Mouse (Mus musculus): Measurements from ENCODE around the gene Heatr1.

The Heatr1 gene

DNA sequence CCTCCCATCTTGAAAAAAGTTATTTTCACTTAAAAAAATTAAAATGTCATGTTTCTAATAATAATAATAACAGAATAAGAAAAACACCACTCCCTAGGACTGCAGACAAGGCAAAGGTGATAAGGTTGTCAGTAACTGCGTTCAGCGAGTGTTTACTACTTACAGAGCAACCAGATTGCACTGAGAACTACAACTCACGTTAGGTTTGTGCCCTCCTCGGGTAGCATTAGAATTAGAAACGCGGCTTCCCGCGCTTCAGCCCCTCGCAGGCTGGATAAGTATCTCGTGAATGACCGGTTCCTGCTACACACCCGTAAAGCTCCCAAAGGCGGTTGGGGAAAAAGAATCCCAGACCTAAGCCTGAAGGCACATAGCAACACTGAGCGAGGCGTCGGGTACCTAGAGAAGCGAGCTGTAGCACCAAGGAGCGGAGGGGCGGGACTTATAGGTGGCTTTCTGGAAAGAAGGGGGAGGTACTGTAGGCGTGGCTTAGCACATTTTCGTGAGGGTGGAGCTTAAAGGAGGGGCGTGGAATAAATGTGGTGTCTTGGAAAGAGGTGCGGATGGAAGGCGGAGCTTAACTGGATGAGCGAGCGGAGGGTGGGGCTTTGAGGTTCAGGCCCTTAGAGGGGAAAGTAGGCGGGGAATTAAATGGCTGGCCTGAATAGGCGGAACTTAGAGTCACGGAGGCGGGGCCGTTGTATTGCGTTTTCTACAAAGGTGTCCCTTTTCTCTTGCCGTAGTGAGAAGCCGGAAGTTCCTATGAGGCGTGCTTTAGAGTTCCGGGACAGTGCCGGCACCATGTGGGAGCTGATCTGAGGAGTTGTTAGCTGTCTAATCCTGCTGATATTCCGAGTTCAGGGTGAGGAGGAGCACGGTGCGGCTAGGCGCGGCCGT is at the start of gene Heatr1:
Gene Heatr1, plus strand, starts transcription at position 419 of the 897 bp plus-strand sequence.
- ATAC-seq (ENCODE audit: low TSS enrichment), result peak; percentile 96

DNA sequence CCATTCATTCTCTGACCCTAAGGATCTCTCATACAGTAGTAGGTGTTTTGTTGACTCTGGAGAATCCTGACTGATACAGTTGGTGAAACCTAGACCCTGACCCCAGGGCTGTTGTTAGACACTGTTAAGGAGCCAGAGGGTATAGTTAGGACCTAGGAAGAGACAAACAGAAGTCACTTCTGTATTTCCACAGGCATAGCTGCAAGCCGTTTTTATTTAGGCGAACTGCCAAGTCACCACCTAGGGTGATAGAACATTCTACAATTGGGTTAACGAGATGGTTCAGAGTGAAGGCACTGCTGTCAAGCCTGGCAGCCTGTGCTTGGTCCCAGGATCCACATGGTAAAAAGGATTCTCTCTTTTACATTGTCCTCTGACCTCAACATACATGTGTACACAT is 48.0 kb upstream of the Heatr1 start:
- ATAC-seq (ENCODE audit: low TSS enrichment), result no peak

DNA sequence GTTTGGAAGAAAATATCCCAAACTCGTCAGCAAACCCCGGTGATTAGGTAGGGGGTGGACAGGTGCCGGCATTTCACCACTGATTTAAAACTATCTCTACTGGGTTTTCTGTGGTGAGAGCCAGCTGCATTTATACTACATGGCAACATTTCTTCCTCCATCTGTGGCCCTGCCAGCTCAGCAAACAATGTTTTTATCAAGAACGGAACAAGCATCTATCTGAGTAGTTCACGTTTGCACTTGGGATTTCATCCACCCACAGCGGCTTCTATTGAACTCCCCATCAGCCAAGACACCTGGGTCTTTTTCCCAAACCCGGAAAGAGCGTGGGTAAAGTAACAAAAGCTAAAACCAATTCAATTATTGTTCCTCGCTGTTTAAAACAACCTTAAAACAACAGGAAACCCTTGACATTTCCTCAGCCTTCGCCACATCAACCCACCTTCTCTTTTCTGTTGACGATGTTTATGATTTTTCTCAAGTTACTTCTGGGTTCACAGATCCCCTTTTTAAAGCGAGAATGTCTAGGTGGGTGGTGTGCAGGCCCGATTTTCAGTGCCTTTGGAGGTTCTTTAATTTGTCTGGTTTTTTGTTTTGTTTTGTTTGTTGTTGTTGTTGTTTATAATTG is 45.5 kb upstream of the Heatr1 start:
- ATAC-seq (ENCODE audit: low TSS enrichment), result no peak

DNA sequence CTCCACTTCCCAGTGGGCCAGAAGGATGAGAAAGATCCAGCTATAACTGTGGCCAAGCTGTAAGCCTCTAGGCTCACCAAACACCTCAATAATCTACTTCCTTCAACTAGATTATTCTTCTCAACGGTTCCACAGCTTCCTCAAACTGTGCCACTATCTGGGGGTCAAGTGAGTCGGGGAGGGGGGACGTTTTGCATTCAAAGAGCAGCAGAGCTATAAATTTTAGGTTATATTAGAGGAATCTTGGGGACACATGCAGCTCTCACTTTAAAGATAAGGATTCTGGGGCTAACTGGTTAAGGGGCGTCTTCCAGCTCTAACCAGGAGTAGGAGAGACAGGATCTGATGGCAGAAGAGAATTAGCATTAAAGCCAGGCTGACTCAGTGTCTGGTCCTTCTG is 38.6 kb upstream of the Heatr1 start:
- ATAC-seq (ENCODE audit: low TSS enrichment), result no peak

DNA sequence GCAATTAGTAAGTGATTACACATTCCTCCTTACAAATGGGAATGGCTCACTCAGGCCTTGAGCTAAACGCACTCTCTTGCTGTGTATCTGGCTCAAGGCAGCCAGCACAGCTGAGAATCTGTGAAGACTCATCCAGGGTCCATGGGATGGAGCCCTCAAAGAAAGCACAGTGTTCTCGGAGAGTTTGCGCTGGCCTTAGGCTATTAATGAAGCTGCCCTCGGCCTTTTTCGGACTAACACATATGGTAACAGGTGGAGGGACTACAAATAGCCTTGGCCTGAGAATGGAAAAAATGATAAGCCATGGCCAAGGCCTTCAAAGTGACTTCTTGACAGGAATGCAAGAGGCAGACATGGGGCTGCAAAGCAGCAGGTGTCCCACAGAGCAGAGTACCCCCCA is 37.3 kb upstream of the Heatr1 start:
- ATAC-seq (ENCODE audit: low TSS enrichment), result no peak

DNA sequence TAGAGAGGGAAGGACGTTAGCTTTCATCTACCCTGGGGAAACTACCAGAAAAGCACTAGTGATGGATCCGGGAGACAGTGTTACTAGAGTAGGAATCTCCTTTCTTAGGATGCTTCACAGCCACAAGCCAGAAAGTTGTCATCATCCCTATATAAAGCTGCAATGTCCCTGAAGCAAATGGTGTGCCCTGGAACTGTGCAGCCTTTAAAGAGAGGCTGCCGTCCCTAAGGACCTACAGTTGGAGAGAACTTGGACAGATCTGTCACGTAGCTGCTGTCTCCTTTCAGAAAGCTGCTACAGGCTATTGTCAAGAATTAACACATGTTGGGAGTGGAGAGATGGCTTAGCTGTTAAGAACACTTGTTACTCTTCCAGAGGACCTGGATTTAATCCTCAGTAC is 33.3 kb upstream of the Heatr1 start:
- no peak for ATAC-seq (ENCODE audit: low TSS enrichment)

DNA sequence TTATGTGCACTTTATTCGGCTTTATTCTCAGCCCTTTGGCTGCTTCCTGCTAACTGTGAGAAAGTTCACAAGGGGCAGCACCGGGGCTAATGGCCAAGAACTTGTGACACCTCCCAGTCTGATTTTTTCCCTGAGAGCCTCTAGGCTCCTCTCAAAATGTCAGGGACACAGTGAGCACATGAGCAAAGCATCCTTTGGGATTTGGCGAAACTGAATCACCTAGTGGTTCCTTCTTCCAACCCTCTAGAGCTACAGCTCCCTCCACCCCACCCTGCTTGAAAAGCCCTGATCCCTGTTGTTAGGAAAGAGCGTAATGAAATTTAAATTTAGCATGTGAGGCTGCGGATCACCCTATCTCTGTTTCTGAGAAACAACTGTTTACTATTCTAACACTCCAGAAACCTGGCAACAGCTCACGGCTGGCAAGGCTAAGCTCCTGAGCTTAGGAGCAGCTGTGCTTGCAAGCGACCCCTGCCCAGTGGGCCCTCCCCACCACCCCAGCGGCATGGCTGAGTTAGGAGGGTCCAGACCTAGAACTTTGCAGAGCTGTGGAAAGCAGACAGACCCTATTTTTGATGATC is 25.7 kb upstream of the Heatr1 start:
- no peak for ATAC-seq (ENCODE audit: low TSS enrichment)

DNA sequence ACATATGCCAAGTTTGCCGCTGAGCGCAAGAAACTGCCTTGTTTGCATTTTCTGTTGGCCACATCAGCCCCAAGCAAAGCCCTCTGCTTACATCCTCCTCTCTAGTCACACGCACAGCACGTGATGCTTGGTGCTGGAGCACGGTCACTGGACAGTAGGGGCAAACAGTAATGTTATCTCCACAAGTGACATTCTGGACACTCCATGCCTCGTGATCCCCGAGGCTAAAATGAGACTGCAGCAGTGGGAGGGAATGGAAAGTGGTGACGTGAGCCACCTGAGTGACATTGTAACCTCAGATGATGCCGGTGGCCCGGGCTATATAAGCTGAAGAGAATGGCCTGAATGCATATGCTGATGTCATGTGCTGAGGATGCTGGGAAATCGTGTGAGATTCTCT is 24.9 kb upstream of the Heatr1 start:
- no peak for ATAC-seq (ENCODE audit: low TSS enrichment)

DNA sequence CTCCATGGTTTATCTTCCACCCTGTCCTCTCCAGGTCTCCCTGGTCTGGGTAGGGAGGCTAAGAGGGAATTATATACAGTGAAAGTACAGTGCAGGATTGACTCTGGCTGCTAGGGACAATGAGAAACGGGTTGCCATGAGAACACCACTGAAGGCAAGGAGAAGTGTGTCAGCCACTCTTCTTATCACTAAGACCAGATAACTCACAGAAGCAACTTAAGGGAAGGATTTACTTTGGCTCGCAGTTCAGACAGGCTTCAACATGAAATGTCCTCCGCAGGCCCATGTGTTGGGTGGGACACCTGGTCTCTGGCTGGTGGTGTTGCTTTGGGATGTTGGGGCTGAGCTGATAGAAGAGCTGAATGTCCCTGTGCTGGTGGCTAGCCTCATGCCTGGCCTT is 22.1 kb upstream of the Heatr1 start:
- ATAC-seq (ENCODE audit: low TSS enrichment), result no peak

DNA sequence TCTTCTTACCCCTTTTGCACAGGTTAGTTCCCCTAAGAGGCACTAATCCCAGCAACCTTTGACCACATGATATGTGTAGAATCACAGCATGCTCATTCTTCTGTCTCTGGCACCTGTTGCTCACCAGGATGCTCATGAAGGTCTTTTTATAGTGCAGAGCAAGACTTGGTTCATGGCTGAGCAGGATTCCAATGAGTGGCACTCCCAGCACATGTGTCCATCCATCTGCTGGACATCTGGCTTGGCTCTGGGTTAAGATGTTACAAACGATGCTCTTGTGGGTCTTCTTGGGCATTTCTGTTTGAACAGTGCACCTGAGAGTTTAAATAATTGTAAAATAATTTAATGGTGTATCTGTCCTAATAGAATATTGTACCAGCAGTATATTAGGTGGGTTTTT is 18.0 kb upstream of the Heatr1 start:
- ATAC-seq (ENCODE audit: low TSS enrichment), result no peak

DNA sequence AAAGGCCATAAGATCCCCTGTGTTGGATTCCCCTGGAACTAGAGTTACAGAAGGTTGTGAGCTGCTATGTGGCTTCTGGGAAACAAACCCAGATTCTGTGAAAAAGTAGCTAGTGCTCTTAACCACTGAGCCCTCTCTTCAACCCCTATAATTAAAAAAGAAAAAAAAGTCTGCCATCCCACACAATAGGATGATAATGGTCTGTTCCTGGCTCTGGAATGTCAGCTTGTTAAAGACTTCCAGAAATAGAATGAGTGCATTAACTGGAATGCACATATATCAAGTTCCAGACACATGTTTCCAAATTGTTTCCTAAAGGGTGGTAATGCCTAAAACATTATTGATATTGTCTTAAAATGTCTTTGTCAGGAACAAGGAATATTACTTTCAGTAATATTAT is 10.0 kb upstream of the Heatr1 start:
- no peak for ATAC-seq (ENCODE audit: low TSS enrichment)

DNA sequence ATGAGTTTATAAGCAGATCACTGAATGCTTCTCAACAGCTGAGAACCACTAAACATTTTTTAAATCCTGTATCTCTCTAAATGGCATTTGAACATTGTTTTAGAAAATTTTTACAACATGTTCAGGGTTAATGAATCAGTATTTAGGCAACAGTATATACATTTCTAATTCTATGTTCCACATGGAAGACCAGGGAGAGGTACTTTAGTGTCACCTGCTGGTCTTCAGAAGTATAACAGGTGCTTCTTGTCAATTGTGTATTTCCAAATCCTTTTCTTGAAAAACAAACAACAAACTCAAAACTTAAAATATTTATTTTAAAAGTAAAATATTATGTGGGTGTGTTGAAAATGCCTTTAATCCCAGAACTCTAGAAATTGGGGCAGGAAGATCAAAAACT is 8.5 kb upstream of the Heatr1 start:
- ATAC-seq (ENCODE audit: low TSS enrichment), result no peak

DNA sequence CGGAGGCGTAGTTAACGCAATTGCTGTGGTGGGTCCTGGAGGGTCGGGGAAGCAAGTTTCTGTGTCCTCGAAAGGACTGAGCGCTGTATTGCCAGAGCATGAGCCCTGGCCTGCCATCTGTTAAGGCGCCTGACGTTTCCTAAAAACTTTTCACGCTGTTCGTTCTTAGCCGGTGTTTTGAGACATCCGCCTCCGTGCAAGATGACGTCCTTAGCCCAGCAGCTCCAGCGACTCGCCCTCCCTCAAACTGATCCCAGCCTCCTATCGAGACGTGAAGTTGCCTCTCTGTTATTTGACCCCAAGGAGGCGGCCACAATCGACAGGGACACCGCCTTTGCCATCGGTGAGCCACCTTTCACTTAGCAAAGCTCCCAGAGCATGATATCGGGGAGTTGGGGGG is 744 bp downstream of the Heatr1 start:
- ATAC-seq (ENCODE audit: low TSS enrichment), result peak; percentile 33

DNA sequence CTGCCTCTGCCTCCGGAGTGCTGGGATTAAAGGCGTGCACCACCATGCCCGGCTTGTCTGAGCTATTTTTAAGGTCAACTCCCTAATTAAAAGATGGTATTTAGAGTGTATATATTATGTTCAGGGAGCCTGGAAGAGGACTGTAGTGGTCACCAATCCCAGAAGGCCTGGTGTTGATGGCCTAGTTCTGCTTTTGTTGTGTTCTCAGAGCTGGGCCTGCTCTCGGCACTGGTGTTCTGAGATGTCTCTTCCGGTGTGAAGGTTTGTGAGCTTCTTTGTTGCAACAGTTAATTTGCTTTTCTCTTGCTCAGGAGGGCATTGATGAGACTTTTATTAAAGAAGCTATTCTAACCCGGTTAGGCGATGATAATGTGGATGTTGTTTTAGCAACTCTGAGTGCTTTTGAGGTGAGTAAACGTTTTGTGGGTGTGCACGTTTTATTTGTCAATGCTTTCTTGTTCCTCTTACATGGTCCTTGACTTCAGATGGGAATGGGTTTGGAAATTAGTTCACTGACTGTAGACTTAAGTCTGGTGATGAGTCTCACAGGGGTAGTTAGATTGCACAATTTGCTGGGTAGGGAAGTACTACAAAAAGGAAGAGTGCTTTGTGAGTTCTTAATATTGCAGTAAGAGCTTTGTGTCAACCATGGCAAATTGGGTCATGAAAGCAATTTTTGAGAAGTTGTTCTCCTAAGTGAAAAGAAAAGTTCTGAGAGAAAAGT is 13.7 kb downstream of the Heatr1 start:
- no peak for ATAC-seq (ENCODE audit: low TSS enrichment)

DNA sequence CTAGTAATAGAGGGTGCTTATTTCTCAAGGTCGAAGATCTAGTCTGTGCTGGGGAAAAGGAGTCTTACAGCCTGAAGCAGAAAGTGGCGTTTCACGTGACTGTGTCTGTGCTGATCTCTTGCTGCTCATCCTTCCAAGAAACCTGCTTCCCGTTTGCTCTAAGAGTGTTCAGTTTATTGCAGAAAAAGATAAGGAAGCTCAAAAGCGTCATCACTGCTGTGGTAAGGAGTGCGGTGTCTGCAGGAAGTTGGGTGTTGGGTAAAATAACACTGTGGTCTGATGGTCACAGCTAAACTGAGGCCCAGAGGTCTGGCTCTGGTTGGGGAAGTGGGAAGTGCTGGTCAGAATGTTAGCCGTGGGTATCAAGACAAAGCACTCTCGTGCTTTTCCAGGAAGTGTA is 17.2 kb downstream of the Heatr1 start:
- ATAC-seq (ENCODE audit: low TSS enrichment), result 0 out of 2 replicates have a peak, but pooled peaks have one; percentile 27

DNA sequence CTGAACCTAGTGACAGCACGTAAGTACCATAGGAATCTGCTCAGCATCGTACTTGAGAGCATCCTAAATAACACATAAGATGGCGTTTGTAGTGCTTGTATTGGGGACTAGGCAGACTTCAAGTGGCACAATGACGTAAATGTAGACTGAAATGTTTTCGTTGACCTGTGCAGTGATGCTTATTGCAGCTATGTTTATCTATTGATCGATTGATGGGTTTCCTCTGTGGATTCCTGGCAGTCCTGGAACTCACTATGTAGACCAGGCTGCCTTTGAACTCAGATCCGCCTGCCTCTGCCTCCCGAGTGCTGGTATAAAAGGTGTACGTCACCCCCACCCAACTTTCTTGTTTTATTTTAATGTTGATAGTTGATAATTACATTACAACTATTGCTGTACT is 25.8 kb downstream of the Heatr1 start:
- ATAC-seq (ENCODE audit: low TSS enrichment), result no peak

DNA sequence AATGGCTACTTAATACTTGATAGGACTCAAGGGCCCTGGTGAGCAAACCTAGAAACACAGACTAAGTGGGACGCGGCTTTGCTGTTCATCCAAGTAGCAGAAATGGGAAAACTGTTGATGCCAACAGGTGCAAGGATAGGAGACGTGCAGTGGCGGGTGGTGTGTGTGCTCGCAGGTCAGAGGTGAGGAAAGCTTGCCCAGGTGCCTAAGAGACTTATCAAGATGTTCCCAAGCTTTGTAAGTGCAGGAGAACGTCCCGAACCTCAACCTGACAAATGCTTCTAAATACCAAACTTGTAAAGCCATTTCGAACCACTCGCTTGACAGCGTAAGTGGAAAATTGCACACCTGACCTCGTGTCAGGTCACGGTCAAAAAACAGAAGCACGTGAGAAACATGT is 33.7 kb downstream of the Heatr1 start:
- ATAC-seq (ENCODE audit: low TSS enrichment), result no peak

DNA sequence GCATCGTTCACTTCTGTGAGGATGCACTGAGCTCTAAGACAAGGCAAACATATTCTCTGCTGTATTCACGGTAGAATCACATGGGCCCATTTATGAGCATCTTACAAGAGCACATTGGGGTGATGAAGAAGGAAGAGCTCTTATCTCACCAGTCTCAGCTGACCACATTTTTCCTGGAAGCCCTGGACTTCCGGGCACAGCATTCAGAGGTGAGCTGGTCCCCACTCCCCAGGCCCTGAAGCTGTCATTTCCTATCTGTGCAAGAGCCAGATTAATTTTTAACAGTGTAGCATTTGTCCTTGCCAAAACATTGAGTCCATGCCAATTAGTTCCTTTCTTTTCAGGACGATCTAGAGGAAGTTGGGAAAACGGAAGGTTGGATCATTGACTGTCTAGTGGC is 39.0 kb downstream of the Heatr1 start:
- ATAC-seq (ENCODE audit: low TSS enrichment), result no peak

DNA sequence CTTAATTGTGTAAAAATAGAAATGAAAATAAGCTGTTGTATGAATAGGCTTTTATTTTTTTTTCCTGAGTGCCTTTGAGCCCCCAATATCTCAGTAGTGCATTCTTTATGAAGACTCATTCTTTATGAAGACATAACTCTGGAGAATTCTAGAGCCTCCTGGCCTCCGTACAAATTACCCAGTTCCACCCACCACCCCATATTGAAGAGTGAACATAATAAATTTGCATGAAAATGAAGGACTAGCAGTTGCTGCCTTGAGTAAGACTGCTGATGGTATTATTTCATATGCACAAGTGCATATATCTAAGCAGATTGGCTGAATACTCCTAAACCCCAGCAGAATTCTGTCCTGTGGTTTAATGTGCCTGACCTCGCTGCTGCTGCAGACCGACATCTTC is 44.8 kb downstream of the Heatr1 start:
- peak; percentile 32; the same call in 1 of the 2 replicates for ATAC-seq (ENCODE audit: low TSS enrichment)

DNA sequence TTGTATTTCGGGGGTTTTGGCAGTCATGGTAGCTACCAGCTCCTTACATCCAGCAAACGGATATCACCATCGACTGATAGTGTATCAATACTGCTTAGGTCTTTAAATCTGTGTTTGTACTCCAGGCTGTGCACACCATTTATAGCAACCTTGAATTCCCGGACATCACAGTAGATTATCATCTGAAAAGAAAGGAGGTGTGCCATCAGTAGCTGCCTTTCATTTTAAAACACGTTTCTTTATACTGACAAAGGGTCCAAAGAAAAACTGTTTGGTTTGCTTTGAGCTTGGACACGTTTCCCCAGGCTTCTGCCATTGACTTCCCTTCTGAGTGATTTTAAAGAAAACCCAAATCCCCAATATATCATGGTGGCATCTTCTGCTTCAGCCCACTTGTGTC is 46.0 kb downstream of the Heatr1 start:
- no peak for ATAC-seq (ENCODE audit: low TSS enrichment)

DNA sequence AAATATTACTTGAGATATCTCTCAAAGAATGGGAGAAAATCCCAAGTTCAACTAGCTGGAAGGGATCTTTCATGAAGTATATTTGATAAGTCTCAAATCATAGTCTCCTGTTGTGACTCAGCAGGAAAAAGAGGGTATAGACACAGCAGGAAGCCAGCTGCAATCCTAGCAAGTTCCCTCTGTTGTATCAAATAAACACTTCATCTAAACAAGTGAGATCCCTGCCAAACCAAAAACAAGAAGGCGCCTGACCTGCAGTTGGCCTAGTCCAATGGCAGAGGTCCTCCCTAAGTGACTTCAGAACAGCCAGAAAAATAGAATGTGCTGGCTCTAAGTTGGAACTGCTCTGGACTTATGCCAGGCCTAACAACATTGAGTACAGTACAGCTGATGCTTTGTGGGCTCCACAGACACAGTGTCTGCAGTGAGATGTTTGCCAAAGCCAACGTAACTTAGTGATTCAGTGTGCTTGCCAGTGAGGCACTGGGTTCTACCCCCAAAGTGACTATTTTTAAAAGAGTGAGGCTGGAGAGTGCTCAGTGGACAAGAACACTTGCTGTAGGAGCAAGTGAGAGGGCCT is 47.3 kb downstream of the Heatr1 start:
- peak; percentile 88 for ATAC-seq (ENCODE audit: low TSS enrichment)

DNA sequence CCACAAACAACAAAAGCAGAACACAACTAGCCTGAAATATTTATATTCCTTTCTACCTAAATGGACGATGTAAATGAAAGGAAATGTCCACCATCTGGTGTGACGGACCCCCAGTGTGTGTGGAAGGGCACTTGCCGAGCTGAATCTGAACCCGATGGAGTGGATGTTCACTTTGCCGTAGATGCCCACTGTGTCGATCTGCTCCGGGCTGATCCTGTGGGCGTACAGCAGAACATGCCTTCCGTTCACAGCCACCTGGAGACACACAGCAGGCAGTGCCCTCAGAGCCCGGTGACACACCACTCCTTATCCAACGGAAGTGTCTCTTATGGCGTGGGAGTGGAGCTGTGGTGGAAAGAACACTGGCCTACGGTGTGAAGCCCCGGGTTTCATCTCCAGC is 58.3 kb downstream of the Heatr1 start:
- no peak for ATAC-seq (ENCODE audit: low TSS enrichment)
